Mouse (Mus musculus): Measurements from ENCODE around the gene Gap43. TPM values are rescaled to one million over a fixed set of nuclear protein-coding genes. Genes with fewer than 3 reads are reported as not detected.

The Gap43 gene
- polyA plus RNA-seq, 1 experiment from 2014 or later = 66.7 TPM

- ATAC-seq (ENCODE audit: insufficient read depth, low FRiP score, low read depth) = no peak
- no peaks in the 10 kb centered on the region for H3K27me3 ChIP-seq (replicated peaks)
- no peaks in the 10 kb centered on the region for H3K9me3 ChIP-seq
- H3K27ac ChIP-seq = no peak overlapping the region
- 22% methylated on average over 2 of the region's 2 CpGs for WGBS
- H3K4me1 ChIP-seq = 0 out of 2 replicates have a peak, but pooled peaks cover 9% of the 10 kb centered on the region
- H3K4me3 ChIP-seq (replicated peaks) = no peak overlapping the region
- no peaks in the 10 kb centered on the region for H3K36me3 ChIP-seq
- H3K4me2 ChIP-seq = no peak overlapping the region
- H3K9ac ChIP-seq = no peak overlapping the region
These were observed 2.8 kb downstream of the Gap43 start for GRCm38 (mm10) chr16:42337663-42338062.

- Histone ChIP-seq H3K4me2 (no peak overlapping the region), H3K9me3 (no peaks in the 10 kb centered on the region), H3K27me3 (replicated peaks) (no peaks in the 10 kb centered on the region), H3K36me3 (no peaks in the 10 kb centered on the region), H3K4me3 (replicated peaks) (no peak overlapping the region), H3K9ac (no peak overlapping the region), H3K27ac (no peak overlapping the region), H3K4me1 (0 out of 2 replicates have a peak, but pooled peaks cover 12% of the 10 kb centered on the region)
- WGBS = 38% methylated on average over 2 of the region's 2 CpGs
- ATAC-seq (ENCODE audit: insufficient read depth, low FRiP score, low read depth) = no peak
These were observed 3.8 kb downstream of the Gap43 start for GRCm38 (mm10) chr16:42336610-42337009.

GRCm38 (mm10) chr16:42332321-42332720 is 8.1 kb downstream of the Gap43 start:
- Histone ChIP-seq H3K27me3 (replicated peaks) (no peaks in the 10 kb centered on the region), H3K4me2 (no peak overlapping the region), H3K36me3 (no peaks in the 10 kb centered on the region), H3K27ac (no peak overlapping the region), H3K9me3 (no peaks in the 10 kb centered on the region), H3K9ac (no peak overlapping the region), H3K4me3 (replicated peaks) (no peak overlapping the region), H3K4me1 (0 out of 2 replicates have a peak, but pooled peaks cover 2% of the 10 kb centered on the region)
- no peak for ATAC-seq (ENCODE audit: insufficient read depth, low FRiP score, low read depth)
- 13% methylated on average over 4 of the region's 4 CpGs for WGBS

- no peak overlapping the region for H3K27ac ChIP-seq
- no peaks in the 10 kb centered on the region for H3K27me3 ChIP-seq (replicated peaks)
- WGBS = 63% methylated on average over 2 of the region's 2 CpGs
- H3K4me1 ChIP-seq = no peaks in the 10 kb centered on the region
- H3K4me3 ChIP-seq (replicated peaks) = no peak overlapping the region
- H3K9ac ChIP-seq = no peak overlapping the region
- no peak overlapping the region for H3K4me2 ChIP-seq
- H3K36me3 ChIP-seq = no peaks in the 10 kb centered on the region
- H3K9me3 ChIP-seq = no peaks in the 10 kb centered on the region
- ATAC-seq (ENCODE audit: insufficient read depth, low FRiP score, low read depth) = no peak
These were observed 14.3 kb downstream of the Gap43 start for GRCm38 (mm10) chr16:42326191-42326590.

GRCm38 (mm10) chr16:42325536-42325935 is 14.9 kb downstream of the Gap43 start:
- Histone ChIP-seq H3K36me3 (no peaks in the 10 kb centered on the region), H3K9me3 (no peaks in the 10 kb centered on the region), H3K27ac (no peak overlapping the region), H3K4me3 (replicated peaks) (no peak overlapping the region), H3K27me3 (replicated peaks) (no peaks in the 10 kb centered on the region), H3K4me1 (no peaks in the 10 kb centered on the region), H3K9ac (no peak overlapping the region), H3K4me2 (no peak overlapping the region)
- ATAC-seq (ENCODE audit: insufficient read depth, low FRiP score, low read depth) = no peak

GRCm38 (mm10) chr16:42319831-42320230 is 20.6 kb downstream of the Gap43 start:
- Histone ChIP-seq H3K4me1 (no peaks in the 10 kb centered on the region), H3K36me3 (no peaks in the 10 kb centered on the region), H3K9me3 (no peaks in the 10 kb centered on the region), H3K9ac (no peak overlapping the region), H3K27ac (no peak overlapping the region), H3K4me2 (no peak overlapping the region), H3K27me3 (replicated peaks) (no peaks in the 10 kb centered on the region), H3K4me3 (replicated peaks) (no peak overlapping the region)
- no peak for ATAC-seq (ENCODE audit: insufficient read depth, low FRiP score, low read depth)

GRCm38 (mm10) chr16:42319365-42319764 is 21.1 kb downstream of the Gap43 start:
- no peaks in the 10 kb centered on the region for H3K36me3 ChIP-seq
- H3K27me3 ChIP-seq (replicated peaks) = no peaks in the 10 kb centered on the region
- WGBS = 64% methylated on average over 5 of the region's 5 CpGs
- H3K9me3 ChIP-seq = no peaks in the 10 kb centered on the region
- no peak overlapping the region for H3K27ac ChIP-seq
- no peak overlapping the region for H3K4me2 ChIP-seq
- no peak for ATAC-seq (ENCODE audit: insufficient read depth, low FRiP score, low read depth)
- H3K4me3 ChIP-seq (replicated peaks) = no peak overlapping the region
- H3K4me1 ChIP-seq = no peaks in the 10 kb centered on the region
- no peak overlapping the region for H3K9ac ChIP-seq

GRCm38 (mm10) chr16:42312125-42312524 is 28.3 kb downstream of the Gap43 start:
- Histone ChIP-seq H3K27me3 (replicated peaks) (no peaks in the 10 kb centered on the region), H3K4me1 (no peaks in the 10 kb centered on the region), H3K4me2 (no peak overlapping the region), H3K36me3 (no peaks in the 10 kb centered on the region), H3K27ac (no peak overlapping the region), H3K9ac (no peak overlapping the region), H3K4me3 (replicated peaks) (no peak overlapping the region), H3K9me3 (no peaks in the 10 kb centered on the region)
- WGBS = 73% methylated on average over 1 of the region's 1 CpGs
- no peak for ATAC-seq (ENCODE audit: insufficient read depth, low FRiP score, low read depth)

- no peaks in the 10 kb centered on the region for H3K36me3 ChIP-seq
- H3K4me2 ChIP-seq = no peak overlapping the region
- no peak for ATAC-seq (ENCODE audit: insufficient read depth, low FRiP score, low read depth)
- H3K27ac ChIP-seq = no peak overlapping the region
- H3K27me3 ChIP-seq (replicated peaks) = no peaks in the 10 kb centered on the region
- H3K4me1 ChIP-seq = 0 out of 2 replicates have a peak, but pooled peaks cover 6% of the 10 kb centered on the region
- H3K9ac ChIP-seq = no peak overlapping the region
- H3K9me3 ChIP-seq = no peaks in the 10 kb centered on the region
- WGBS = 82% methylated on average over 1 of the region's 1 CpGs
- H3K4me3 ChIP-seq (replicated peaks) = no peak overlapping the region
These were observed 31.7 kb downstream of the Gap43 start for GRCm38 (mm10) chr16:42308761-42309160.

- Histone ChIP-seq H3K27me3 (replicated peaks) (no peaks in the 10 kb centered on the region), H3K4me2 (peak overlapping the region; percentile 53), H3K4me1 (0 out of 2 replicates have a peak, but pooled peaks cover 6% of the 10 kb centered on the region), H3K4me3 (replicated peaks) (peak overlapping the region; percentile 30), H3K36me3 (no peaks in the 10 kb centered on the region), H3K9ac (no peak overlapping the region), H3K27ac (peak overlapping the region; percentile 33; the same call in 1 of the 2 replicates), H3K9me3 (no peaks in the 10 kb centered on the region)
- 6% methylated on average over 14 of the region's 14 CpGs for WGBS
- peak; percentile 84; the same call in 1 of the 2 replicates for ATAC-seq (ENCODE audit: insufficient read depth, low FRiP score, low read depth)
These were observed 34.3 kb downstream of the Gap43 start for GRCm38 (mm10) chr16:42305934-42306701.

- no peak overlapping the region for H3K27ac ChIP-seq
- WGBS = 57% methylated on average over 6 of the region's 6 CpGs
- H3K27me3 ChIP-seq (replicated peaks) = no peaks in the 10 kb centered on the region
- ATAC-seq (ENCODE audit: insufficient read depth, low FRiP score, low read depth) = no peak
- H3K9ac ChIP-seq = no peak overlapping the region
- H3K36me3 ChIP-seq = no peaks in the 10 kb centered on the region
- no peaks in the 10 kb centered on the region for H3K9me3 ChIP-seq
- 0 out of 2 replicates have a peak, but pooled peaks cover 6% of the 10 kb centered on the region for H3K4me1 ChIP-seq
- H3K4me2 ChIP-seq = no peak overlapping the region
- no peak overlapping the region for H3K4me3 ChIP-seq (replicated peaks)
These were observed 37.0 kb downstream of the Gap43 start for GRCm38 (mm10) chr16:42303461-42303860.

- Histone ChIP-seq H3K9me3 (no peaks in the 10 kb centered on the region), H3K4me2 (no peak overlapping the region), H3K4me3 (replicated peaks) (no peak overlapping the region), H3K27ac (no peak overlapping the region), H3K36me3 (no peaks in the 10 kb centered on the region), H3K9ac (no peak overlapping the region), H3K27me3 (replicated peaks) (no peaks in the 10 kb centered on the region), H3K4me1 (no peaks in the 10 kb centered on the region)
- WGBS = 75% methylated on average over 5 of the region's 5 CpGs
- no peak for ATAC-seq (ENCODE audit: insufficient read depth, low FRiP score, low read depth)
These were observed 46.0 kb downstream of the Gap43 start for GRCm38 (mm10) chr16:42294481-42294880.
